Mouse (Mus musculus) gastrocnemius, adult 8-10 months (tissue): ENCODE measurements around the gene Cldn1. TPM values are rescaled to one million over a fixed set of nuclear protein-coding genes. Genes with fewer than 3 reads are reported as not detected.

Experiments used
- total RNA-seq, 4 experiments: library from RNA; stranded (reverse); gene quantifications; 2 replicates each; pipeline ENCODE4 v1.2.4; 2022

The Cldn1 gene
- total RNA-seq, 4 experiments from 2014 or later = 0.82 to 1.6 (median 1.1) TPM

Other genes starting within 250 kb of the Cldn1 start
- not detected for gene Cldn16, start 91.3 kb upstream of the Cldn1 start, total RNA-seq
- not detected for gene Tmem207, start 154.9 kb upstream of the Cldn1 start, total RNA-seq
- 1 to 10 TPM in 3 of 4 experiments, under 1 TPM in 1; 0.75 to 1.7 (median 1.5) TPM for gene Il1rap, start 209.9 kb upstream of the Cldn1 start, total RNA-seq